Mouse (Mus musculus): ENCODE data around the gene Phldb2. TPM values are rescaled to one million over a fixed set of nuclear protein-coding genes. Genes with fewer than 3 reads are reported as not detected.

Gene Phldb2
- polyA plus RNA-seq (2012; rRNA removed) = 14.1 and 15.1 TPM in 2 replicates

DNA sequence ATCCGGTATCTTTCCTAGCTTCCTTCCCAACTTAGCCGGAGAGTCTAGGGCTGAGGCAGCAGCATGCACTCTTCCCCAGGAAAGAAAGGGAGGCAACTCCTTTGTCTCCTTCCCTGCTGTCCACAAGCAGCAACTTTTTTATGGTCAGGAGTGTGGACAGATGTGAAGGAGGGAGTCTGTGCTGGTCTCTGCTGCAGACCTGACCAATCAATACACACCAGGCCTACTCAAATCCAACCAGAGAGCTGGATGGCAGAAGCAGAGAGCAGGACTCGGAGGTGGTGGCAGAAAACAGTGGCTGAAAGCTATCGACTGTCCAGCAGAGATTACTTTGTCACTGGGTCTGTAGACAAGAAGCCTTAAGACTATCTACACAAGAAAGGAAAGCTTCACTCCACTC is at the start of gene Phldb2:
Phldb2 (minus strand) TSS at position 205 of the 400 bp plus-strand sequence.

DNA sequence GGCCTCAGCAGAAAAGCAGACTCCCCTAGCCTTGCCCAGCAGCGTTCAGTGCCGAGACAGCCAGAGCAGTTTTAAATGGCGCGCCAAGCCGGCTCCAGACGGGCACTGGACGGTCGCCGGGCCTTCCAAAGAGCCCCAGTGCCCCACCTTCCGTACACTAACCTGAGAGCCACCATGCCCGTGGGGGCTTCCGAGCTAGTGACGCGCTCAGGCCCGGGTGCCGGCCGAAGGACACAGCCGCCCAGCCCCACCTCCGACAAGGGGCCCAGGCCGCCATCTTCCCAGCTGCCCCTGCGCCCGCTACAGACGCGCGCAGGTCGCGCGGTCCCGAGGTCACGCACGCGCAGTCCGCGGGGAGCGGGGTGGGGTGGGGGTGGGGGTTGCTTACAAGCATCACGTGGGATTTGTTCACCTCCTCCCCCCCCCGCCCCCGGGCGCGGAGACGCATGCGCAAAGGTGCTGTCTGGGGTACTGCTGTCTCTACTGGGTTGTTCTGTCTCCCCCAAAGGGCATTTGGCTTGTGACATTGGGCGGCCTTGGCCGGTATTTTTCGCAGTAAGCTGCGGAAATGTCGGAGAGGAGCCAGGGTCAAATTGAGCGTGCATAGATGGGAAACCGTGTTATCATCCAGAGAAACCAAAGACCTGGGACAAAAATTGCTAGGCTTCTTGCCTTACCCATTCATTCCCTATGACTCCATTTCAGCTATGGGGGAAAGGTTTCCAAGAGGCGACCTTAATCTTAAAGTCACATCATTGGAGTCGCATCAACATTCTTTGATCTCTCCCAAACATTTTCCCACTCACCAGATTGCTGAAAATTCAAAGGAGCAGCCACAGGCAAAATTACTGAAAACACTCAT is 210.6 kb downstream of the Phldb2 start, which contains the start of gene Abhd10:
Abhd10 (minus strand) TSS at position 341 of the 862 bp plus-strand sequence.

DNA sequence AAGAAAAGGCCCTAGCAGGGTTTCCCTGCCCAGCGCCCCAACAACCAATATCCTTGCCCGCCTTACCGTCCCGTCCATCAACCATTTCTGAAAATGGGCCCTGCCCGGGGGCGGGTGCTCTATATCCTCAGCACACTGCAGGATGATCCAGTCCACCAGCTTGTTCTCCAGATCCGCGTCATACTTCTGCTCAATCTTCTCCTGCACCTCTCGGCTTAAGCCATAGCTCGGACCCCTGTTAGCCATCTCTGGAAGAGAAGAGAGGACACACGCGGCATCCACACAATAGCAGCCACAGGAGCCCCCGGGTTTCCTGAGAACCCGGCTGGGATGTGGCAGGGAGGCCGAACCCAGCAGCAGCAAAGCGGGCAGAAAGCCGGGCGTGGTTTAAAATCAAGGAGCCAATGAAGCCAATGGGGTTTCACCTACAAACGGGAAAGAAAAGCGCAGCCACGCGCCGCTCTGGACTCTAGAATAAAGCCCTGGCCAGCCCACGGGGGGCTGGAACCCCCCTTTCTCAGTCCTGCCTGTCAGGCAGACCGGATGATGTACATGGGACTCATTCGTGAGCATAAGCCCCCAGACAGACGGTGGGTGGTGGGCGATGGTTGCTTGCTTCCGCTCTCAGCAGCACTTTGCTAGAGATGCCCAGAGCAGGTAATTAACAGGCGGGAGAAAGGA is 229.2 kb downstream of the Phldb2 start, which contains the start of gene Tagln3:
Tagln3 (minus strand) TSS at position 548 of the 681 bp plus-strand sequence.

Other genes with a start within 250 kb of the Phldb2 start
- gene Tagln3, start 229.0 kb downstream of the Phldb2 start, polyA plus RNA-seq (2012; rRNA removed) = 0.29 and 0.32 TPM in 2 replicates
- 8.2 and 8.3 TPM in 2 replicates for gene Abhd10, start 210.6 kb downstream of the Phldb2 start, polyA plus RNA-seq (2012; rRNA removed)
- gene Plcxd2, start 56.6 kb upstream of the Phldb2 start, polyA plus RNA-seq (2012; rRNA removed) = 5.7 and 6.1 TPM in 2 replicates
- gene Cd96, start 166.7 kb upstream of the Phldb2 start, polyA plus RNA-seq (2012; rRNA removed) = 0.03 and 0.12 TPM in 2 replicates
- 15.6 and 23.8 TPM in 2 replicates for gene Gm4737, start 201.5 kb upstream of the Phldb2 start, polyA plus RNA-seq (2012; rRNA removed)